Mouse (Mus musculus): ENCODE measurements around the gene Sytl3. TPM values are rescaled to one million over a fixed set of nuclear protein-coding genes. Genes with fewer than 3 reads are reported as not detected.

Sytl3 gene
- total RNA-seq, 2 experiments from 2014 or later: not detected

- no peak for DNase-seq
Observed at GRCm38 (mm10) chr17:6779632-6780031, 120.7 kb downstream of the Sytl3 start.

DNA sequence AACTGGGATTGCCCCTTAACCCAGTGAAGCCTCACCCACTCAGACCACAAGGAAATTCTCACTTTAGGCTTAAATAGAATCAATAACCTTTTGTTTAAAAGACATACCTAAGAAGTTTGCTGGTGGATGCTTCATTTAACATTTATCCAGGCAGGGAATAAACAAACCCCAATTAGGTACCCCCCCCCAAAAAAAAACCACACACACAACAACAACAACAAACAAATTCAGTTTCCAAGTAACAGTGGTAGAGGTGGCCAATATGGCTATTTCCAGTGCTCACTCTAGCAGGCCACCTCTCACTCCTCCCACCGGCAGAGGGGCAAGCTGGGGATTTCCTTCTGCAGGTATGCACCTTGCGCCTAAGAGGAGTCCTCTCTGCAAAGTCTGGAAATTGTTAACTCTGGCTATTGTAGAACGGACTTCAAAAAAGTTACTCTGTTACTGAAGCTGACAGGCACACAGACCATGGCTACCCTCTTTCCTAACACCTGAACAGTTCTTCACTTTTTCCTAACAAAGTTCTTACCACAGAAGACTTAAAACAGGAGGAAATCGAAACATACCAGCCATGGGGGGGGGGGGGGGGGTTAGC lies 121.7 kb downstream of the Sytl3 start:
- DNase-seq: no peak

- no peak for DNase-seq
Observed at GRCm38 (mm10) chr17:6781273-6781672, 122.4 kb downstream of the Sytl3 start.

- peak in 1 of 2 experiments; percentile 14 for DNase-seq
Observed at GRCm38 (mm10) chr17:6782033-6782526, 123.2 kb downstream of the Sytl3 start.

DNA sequence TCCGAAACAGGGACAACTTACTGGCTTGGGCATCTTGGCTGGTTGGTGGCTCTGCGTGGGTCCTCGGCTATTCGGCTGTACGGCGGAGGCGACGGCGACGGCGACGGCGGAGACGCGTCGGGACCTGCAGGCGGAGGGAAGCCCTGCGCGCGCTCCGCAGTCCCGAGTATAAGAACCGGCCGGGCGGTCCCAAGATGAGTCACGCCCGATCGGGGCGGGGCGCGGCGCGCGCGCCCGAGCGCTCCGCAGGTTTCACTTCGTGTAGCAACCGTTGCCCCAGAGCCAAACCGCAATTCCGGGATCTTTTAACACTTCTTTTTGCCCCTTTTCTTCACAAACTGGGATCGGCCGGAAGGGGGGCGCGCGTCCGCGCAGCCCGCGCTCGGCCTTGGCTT lies 123.7 kb downstream of the Sytl3 start, which contains the start of gene Ezr:
TSS of gene Ezr (minus strand) at position 174 of the 395 bp plus-strand sequence.
- DNase-seq: peak; percentile 59 to 68

DNA sequence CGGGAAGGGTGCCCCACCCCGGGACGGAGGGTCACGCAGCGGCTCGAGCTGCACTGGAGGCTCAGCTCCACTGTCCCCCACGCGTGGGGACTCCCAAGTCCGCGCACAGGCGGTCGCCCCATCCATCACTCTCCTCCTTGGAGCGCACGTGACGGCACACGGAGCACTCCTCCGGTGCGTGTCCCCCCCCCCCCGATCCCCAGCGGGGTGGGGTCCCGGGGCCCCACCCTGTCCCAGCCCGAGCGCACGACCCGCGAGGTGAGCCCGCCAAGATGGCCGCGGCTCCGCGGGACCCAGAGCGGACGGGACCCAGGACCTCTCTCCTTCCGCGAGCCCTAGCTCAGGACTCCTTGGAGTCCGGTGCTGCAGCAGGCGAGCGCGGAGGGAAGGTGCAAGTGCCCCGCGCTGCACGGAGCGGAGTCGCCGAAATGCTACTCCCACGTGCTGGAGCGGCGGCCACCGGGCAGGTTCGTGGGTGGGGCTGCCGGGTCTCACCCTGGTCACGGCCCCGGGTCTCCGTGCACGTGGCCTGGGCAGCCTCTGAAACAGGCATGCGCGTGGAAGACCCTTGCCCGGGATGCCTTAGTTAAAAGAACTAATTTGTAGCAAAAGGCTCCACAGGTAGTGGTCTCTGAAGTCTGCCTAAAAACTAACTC lies 124.2 kb downstream of the Sytl3 start:
- DNase-seq: no peak

GRCm38 (mm10) chr17:6783756-6784357 lies 125.0 kb downstream of the Sytl3 start:
- no peak for DNase-seq

GRCm38 (mm10) chr17:6787241-6787640 lies 128.3 kb downstream of the Sytl3 start:
- no peak for DNase-seq

Other genes with a start within 250 kb of the Sytl3 start
- gene Dynlt1b, start 229.0 kb upstream of the Sytl3 start, total RNA-seq (2021): 10 to 100 TPM; 41.2 to 44.4 TPM
- 10 to 100 TPM; 16.9 to 17.8 TPM for gene Dynlt1c, start 57.4 kb upstream of the Sytl3 start, total RNA-seq (2021)
- 10 to 100 TPM; 21.0 to 23.1 TPM for gene Dynlt1f, start 3.2 kb upstream of the Sytl3 start, total RNA-seq (2021)
- 10 to 100 TPM; 41.7 to 50.5 TPM for gene Ezr, start 123.7 kb downstream of the Sytl3 start, total RNA-seq (2021)

All from layer of hippocampus, postnatal 36 days (tissue).